Mouse (Mus musculus): ENCODE data around the gene Gm20388.

Gm20388 gene

GRCm38 (mm10) chr8:119916237-119916892 lies 5.7 kb downstream of the Gm20388 start:
- no peak for DNase-seq

GRCm38 (mm10) chr8:119917415-119917814 lies 6.8 kb downstream of the Gm20388 start:
- no peak for DNase-seq

GRCm38 (mm10) chr8:119918155-119918567 lies 7.5 kb downstream of the Gm20388 start:
- DNase-seq: no peak

- no peak for DNase-seq
These were observed 12.6 kb downstream of the Gm20388 start for GRCm38 (mm10) chr8:119923259-119923658.

- no peak for DNase-seq
These were observed 14.8 kb downstream of the Gm20388 start for GRCm38 (mm10) chr8:119925428-119925827.

GRCm38 (mm10) chr8:119926474-119926873 lies 15.8 kb downstream of the Gm20388 start:
- DNase-seq: peak; percentile 47

GRCm38 (mm10) chr8:119927422-119928092 lies 16.9 kb downstream of the Gm20388 start:
- peak; percentile 67 for DNase-seq

GRCm38 (mm10) chr8:119931317-119931716 lies 20.7 kb downstream of the Gm20388 start:
- no peak for DNase-seq

- DNase-seq: no peak
These were observed 23.0 kb downstream of the Gm20388 start for GRCm38 (mm10) chr8:119933681-119934080.

GRCm38 (mm10) chr8:119935541-119935940 lies 24.9 kb downstream of the Gm20388 start:
- DNase-seq: no peak

- no peak for DNase-seq
These were observed 27.8 kb downstream of the Gm20388 start for GRCm38 (mm10) chr8:119938481-119938880.

- DNase-seq: no peak
These were observed 28.7 kb downstream of the Gm20388 start for GRCm38 (mm10) chr8:119939336-119939735.

- no peak for DNase-seq
These were observed 30.8 kb downstream of the Gm20388 start for GRCm38 (mm10) chr8:119941471-119941870.

GRCm38 (mm10) chr8:119943616-119944015 lies 33.0 kb downstream of the Gm20388 start:
- DNase-seq: no peak

- peak; percentile 87 for DNase-seq
These were observed 33.6 kb downstream of the Gm20388 start for GRCm38 (mm10) chr8:119944096-119944811.

- no peak for DNase-seq
These were observed 35.8 kb downstream of the Gm20388 start for GRCm38 (mm10) chr8:119946326-119946865.

- DNase-seq: no peak
These were observed 37.0 kb downstream of the Gm20388 start for GRCm38 (mm10) chr8:119947653-119948052.

GRCm38 (mm10) chr8:119948340-119948739 lies 37.7 kb downstream of the Gm20388 start:
- no peak for DNase-seq

- DNase-seq: no peak
These were observed 41.6 kb downstream of the Gm20388 start for GRCm38 (mm10) chr8:119952282-119952681.

- DNase-seq: no peak
These were observed 42.1 kb downstream of the Gm20388 start for GRCm38 (mm10) chr8:119952747-119953146.

- DNase-seq: no peak
These were observed 44.7 kb downstream of the Gm20388 start for GRCm38 (mm10) chr8:119955333-119955732.

GRCm38 (mm10) chr8:119958076-119958475 lies 47.4 kb downstream of the Gm20388 start:
- no peak for DNase-seq

GRCm38 (mm10) chr8:119960531-119961104 lies 50.0 kb downstream of the Gm20388 start:
- no peak for DNase-seq
